Mouse (Mus musculus) C2C12 (cell line): ENCODE measurements around the gene 2610001J05Rik.

Source experiments
- CTCF ChIP-seq: IDR thresholded peaks from one replicate; pipeline ENCODE4 v1.5.1; 2011; ENCODE audit not compliant: control insufficient read depth, insufficient read depth, insufficient read length
- FOSL1 ChIP-seq: IDR thresholded peaks from one replicate; pipeline ENCODE4 v1.8.0; 2011; ENCODE audit warnings: mild to moderate bottlenecking, low read length; ENCODE audit not compliant: poor library complexity, insufficient read depth, severe bottlenecking
- MYOG ChIP-seq: IDR thresholded peaks from one replicate; pipeline ENCODE4 v1.6.1; 2011; ENCODE audit not compliant: control insufficient read depth, insufficient read length; ENCODE audit errors: extremely low read depth
- USF1 ChIP-seq: IDR thresholded peaks from one replicate; pipeline ENCODE4 v1.6.1; 2011; ENCODE audit warnings: low read depth, mild to moderate bottlenecking, control low read depth, moderate library complexity

GRCm38 (mm10) chr6:13854230-13854629, 17.1 kb downstream of the 2610001J05Rik start:
- no peak for TF ChIP-seq CTCF
- no peak for TF ChIP-seq USF1
- TF ChIP-seq FOSL1, result no peak
- TF ChIP-seq MYOG, result no peak
